Mouse (Mus musculus) myocyte (in vitro differentiated cells): ENCODE results near the gene Plod2.

ENCODE experiments used
- E2F4 ChIP-seq: IDR thresholded peaks from one replicate; pipeline ENCODE4 v1.6.1; 2011; ENCODE audit warnings: mild to moderate bottlenecking, control low read depth, moderate library complexity; ENCODE audit not compliant: insufficient read depth
- MAX ChIP-seq: IDR thresholded peaks from one replicate; pipeline ENCODE4 v1.6.1; 2011; ENCODE audit warnings: low read depth, mild to moderate bottlenecking, control low read depth
- POLR2A ChIP-seq: IDR thresholded peaks from one replicate; pipeline ENCODE4 v1.6.1; 2011; ENCODE audit warnings: low read depth, mild to moderate bottlenecking, control low read depth, moderate library complexity; ENCODE audit not compliant: insufficient read length
- POLR2AphosphoS2 ChIP-seq: IDR thresholded peaks from one replicate; pipeline ENCODE4 v1.6.1; 2011; ENCODE audit warnings: low read depth, control low read depth; ENCODE audit not compliant: insufficient read length
- REST ChIP-seq: IDR thresholded peaks from one replicate; pipeline ENCODE4 v1.6.1; 2011; ENCODE audit warnings: mild to moderate bottlenecking, control low read depth, moderate library complexity; ENCODE audit not compliant: insufficient read depth, insufficient read length
- SRF ChIP-seq: IDR thresholded peaks from one replicate; pipeline ENCODE4 v1.6.1; 2011; ENCODE audit warnings: low read depth; ENCODE audit not compliant: control insufficient read depth, insufficient read length
- TCF3 ChIP-seq: IDR thresholded peaks from one replicate; pipeline ENCODE4 v1.6.1; 2011; ENCODE audit warnings: low read depth, control low read depth; ENCODE audit not compliant: insufficient read length

GRCm38 (mm10) chr9:92567474-92567873 lies 25.5 kb downstream of the Plod2 start:
- TF ChIP-seq REST (no peak), MAX (no peak), POLR2A (no peak), SRF (no peak), POLR2AphosphoS2 (no peak), TCF3 (no peak), E2F4 (no peak)
